Comparison of ENCODE assay signal across 12 mouse cellular contexts in genomic region chr4:133553448-133554330, GRCm38 (mm10). TPM values are rescaled to one million over a fixed set of nuclear protein-coding genes. Genes with fewer than 3 reads are reported as not detected.
DNase-seq lines count a peak whose midpoint lies in the region; ATAC-seq and TF ChIP-seq lines count a peak whose summit lies in the region.
"Had no signal": no experiment of that assay in that cellular context is flagged by ENCODE, and none has a peak within 500 bp of the region (broad histone marks: within the 10 kb centered on the region; RNA-seq: fewer than 3 reads in every experiment).

No protein-coding gene starts in this region.

- no peak overlapping the region for H3K9ac ChIP-seq in intestine, embryonic 14.5 days (ENCODE audit: low read length)
- no peak overlapping the region for H3K9ac ChIP-seq in hindbrain, embryonic 13.5 days
- H3K9ac ChIP-seq: lung, embryonic 15.5 days had no signal

- H3K4me1 ChIP-seq in E14TG2a.4 (replicated peaks; ENCODE audit: low read depth, low read length) = peaks cover 22% of the 10 kb centered on the region
- H3K4me1 ChIP-seq in intestine, embryonic 14.5 days (replicated peaks; ENCODE audit: control insufficient read depth, insufficient read depth, low read length) = no peaks in the 10 kb centered on the region
- no peaks in the 10 kb centered on the region for H3K4me1 ChIP-seq in hindbrain, embryonic 13.5 days (replicated peaks)
- H3K4me1 ChIP-seq: lung, embryonic 15.5 days had no signal

- no peaks in the 10 kb centered on the region for H3K9me3 ChIP-seq in E14TG2a.4 (ENCODE audit: low read length)
- no peaks in the 10 kb centered on the region for H3K9me3 ChIP-seq in intestine, embryonic 14.5 days (ENCODE audit: control insufficient read depth, low read length)
- H3K9me3 ChIP-seq in hindbrain, embryonic 13.5 days = no peaks in the 10 kb centered on the region
- H3K9me3 ChIP-seq: lung, embryonic 15.5 days had no signal

- WGBS in intestine, embryonic 14.5 days = 74% methylated on average over 19 of the region's 19 CpGs
- WGBS in hindbrain, embryonic 13.5 days = 79% methylated on average over 19 of the region's 19 CpGs

- DNase-seq in cerebellum, adult 18-20 months = peak; percentile 22 to 50
- DNase-seq in cerebellum, adult 9-10 months = no peak
- DNase-seq in cerebellum, postnatal 36 days = peak; percentile 29
- no peak for DNase-seq in intestine, embryonic 14.5 days (ENCODE audit: low spot score)
- DNase-seq in right cerebral cortex, postnatal 36 days (ENCODE audit: low spot score in 2 of 2) = no peak
- DNase-seq in right cerebral cortex, postnatal 10 days (ENCODE audit: low spot score in 2 of 2) = no peak
- DNase-seq: retina, postnatal 1 day; thymus, adult 18-20 months had no signal

- peaks cover 35% of the 10 kb centered on the region for H3K27me3 ChIP-seq in E14TG2a.4 (ENCODE audit: insufficient read depth, low read length)
- no peaks in the 10 kb centered on the region for H3K27me3 ChIP-seq in intestine, embryonic 14.5 days (replicated peaks; ENCODE audit: control insufficient read depth, insufficient read depth, low read length)
- peaks cover 20% of the 10 kb centered on the region; the same call in 1 of the 2 replicates for H3K27me3 ChIP-seq in hindbrain, embryonic 13.5 days

- ATAC-seq in intestine, embryonic 14.5 days (replicated peaks; ENCODE audit: low FRiP score, low TSS enrichment, low read depth) = no peak
- no peak for ATAC-seq in hindbrain, embryonic 13.5 days (ENCODE audit: low FRiP score)
- ATAC-seq: hindbrain, postnatal 0 days had no signal

- peak overlapping the region; percentile 1; the same call in 1 of the 2 replicates for H3K4me2 ChIP-seq in intestine, embryonic 14.5 days (ENCODE audit: low read length)
- no peak overlapping the region for H3K4me2 ChIP-seq in hindbrain, embryonic 13.5 days
- H3K4me2 ChIP-seq: lung, embryonic 15.5 days had no signal

- H3K36me3 ChIP-seq in E14TG2a.4 (ENCODE audit: insufficient read depth, low read length) = no peaks in the 10 kb centered on the region
- H3K36me3 ChIP-seq in intestine, embryonic 14.5 days (ENCODE audit: control insufficient read depth, insufficient read depth, low read length) = no peaks in the 10 kb centered on the region
- no peaks in the 10 kb centered on the region for H3K36me3 ChIP-seq in hindbrain, embryonic 13.5 days
- H3K36me3 ChIP-seq: lung, embryonic 15.5 days had no signal

- no peak for TF ChIP-seq CTCF in E14TG2a.4 (conservative IDR thresholded peaks at IDR 0.05; ENCODE audit: low read length)

- no peak overlapping the region for H3K27ac ChIP-seq in intestine, embryonic 14.5 days (ENCODE audit: low read depth)
- H3K27ac ChIP-seq in hindbrain, embryonic 13.5 days = no peak overlapping the region
- H3K27ac ChIP-seq: hindbrain, postnatal 0 days; lung, embryonic 15.5 days had no signal

- H3K4me3 ChIP-seq in E14TG2a.4 (replicated peaks; ENCODE audit: low read length) = peak overlapping the region; percentile 63
- no peak overlapping the region for H3K4me3 ChIP-seq in intestine, embryonic 14.5 days (ENCODE audit: low read depth, low read length)
- H3K4me3 ChIP-seq in hindbrain, embryonic 13.5 days = no peak overlapping the region
- H3K4me3 ChIP-seq: lung, embryonic 15.5 days had no signal

RNA-seq across cellular contexts. Expression of gene Nr0b2, which starts 0.5 kb away (rescaled TPM):
- polyA plus RNA-seq in intestine, embryonic 14.5 days (2014; fragmentation: Nextera tagmentation; extraction: Ambion mirVana) = 3.2 and 5.4 TPM in 2 replicates
- polyA plus RNA-seq in hindbrain, embryonic 13.5 days (2015; fragmentation: Nextera tagmentation; extraction: Ambion mirVana) = not detected in 2 replicates

RNA-seq across cellular contexts. Expression of gene Nudc, which starts 7.9 kb away (rescaled TPM):
- 231 and 236 TPM in 2 replicates for polyA plus RNA-seq in intestine, embryonic 14.5 days (2014; fragmentation: Nextera tagmentation; extraction: Ambion mirVana)
- 256 and 265 TPM in 2 replicates for polyA plus RNA-seq in hindbrain, embryonic 13.5 days (2015; fragmentation: Nextera tagmentation; extraction: Ambion mirVana)

RNA-seq across cellular contexts. Expression of gene Gpatch3, which starts 20.9 kb away (rescaled TPM):
- polyA plus RNA-seq in intestine, embryonic 14.5 days (2014; fragmentation: Nextera tagmentation; extraction: Ambion mirVana) = 6.9 and 7.5 TPM in 2 replicates
- polyA plus RNA-seq in hindbrain, embryonic 13.5 days (2015; fragmentation: Nextera tagmentation; extraction: Ambion mirVana) = 6.7 and 8.3 TPM in 2 replicates

RNA-seq across cellular contexts. Expression of gene Gpn2, which starts 30.5 kb away (rescaled TPM):
- 19.8 TPM in 2 replicates for polyA plus RNA-seq in intestine, embryonic 14.5 days (2014; fragmentation: Nextera tagmentation; extraction: Ambion mirVana)
- polyA plus RNA-seq in hindbrain, embryonic 13.5 days (2015; fragmentation: Nextera tagmentation; extraction: Ambion mirVana) = 17.7 and 22.2 TPM in 2 replicates

RNA-seq across cellular contexts. Expression of gene Kdf1, which starts 34.9 kb away (rescaled TPM):
- 32.9 and 34.5 TPM in 2 replicates for polyA plus RNA-seq in intestine, embryonic 14.5 days (2014; fragmentation: Nextera tagmentation; extraction: Ambion mirVana)
- polyA plus RNA-seq in hindbrain, embryonic 13.5 days (2015; fragmentation: Nextera tagmentation; extraction: Ambion mirVana) = 0.30 and 0.39 TPM in 2 replicates

Comparison
In these comparisons a context has a peak if more than half of its experiments do, and no peak if none do; other contexts are left out.
1. DNase-seq: peak in cerebellum, adult 18-20 months (2 of 2) and cerebellum, postnatal 36 days (2 of 2); none in cerebellum, adult 9-10 months (single experiment), intestine, embryonic 14.5 days (single experiment), right cerebral cortex, postnatal 36 days (0 of 2) and right cerebral cortex, postnatal 10 days (0 of 2).